Mouse (Mus musculus): ENCODE data around the gene Cmc4. TPM values are rescaled to one million over a fixed set of nuclear protein-coding genes. Genes with fewer than 3 reads are reported as not detected.
A peak's percentile ranks its signal among the peaks of the same experiment; 100 is the strongest.

Cmc4 gene
- 14.2 and 15.2 TPM in 2 replicates for polyA plus RNA-seq (2012; rRNA removed)

DNA sequence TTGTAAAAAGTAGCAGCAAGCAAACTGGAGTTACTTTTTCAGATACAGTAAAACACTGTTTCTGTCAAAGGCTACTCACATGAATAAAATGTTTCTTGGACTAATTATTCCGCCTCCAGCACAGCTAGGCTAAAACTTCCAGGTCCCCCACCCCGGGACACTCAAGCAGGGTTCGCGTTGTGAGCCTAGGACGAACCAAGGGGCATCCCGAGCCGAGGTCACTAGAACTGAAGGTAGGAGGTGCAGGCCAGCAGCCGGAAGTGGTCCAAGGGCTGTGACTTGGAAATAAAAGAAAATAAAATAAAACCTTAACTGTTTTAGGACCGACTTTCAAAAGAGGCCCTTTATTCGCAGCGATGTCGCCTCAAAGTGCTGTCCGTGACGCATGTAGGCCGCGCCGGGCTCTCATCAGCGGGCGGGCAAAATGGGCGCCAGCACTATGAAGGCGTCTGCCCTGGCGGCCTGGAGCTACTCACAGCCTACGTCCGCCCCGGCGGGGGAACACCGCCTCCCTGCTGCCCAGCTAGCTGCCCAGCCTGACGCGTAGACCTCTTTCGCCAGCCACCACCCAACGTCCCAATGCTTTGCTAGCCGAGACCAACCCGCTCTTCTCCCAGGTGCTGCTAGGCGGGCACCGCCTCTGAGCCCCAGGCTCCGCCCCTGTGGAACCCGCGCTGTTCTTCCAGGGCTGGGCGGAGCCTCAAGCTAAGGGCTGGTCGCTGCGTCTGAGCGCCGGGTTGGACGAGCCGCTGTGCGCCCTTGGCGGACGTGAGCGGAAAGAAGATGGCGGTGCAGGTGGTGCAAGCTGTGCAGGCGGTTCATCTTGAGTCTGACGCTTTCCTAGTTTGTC is at the start of gene Cmc4, which contains the start of the genes Mtcp1 and Brcc3:
TSS of gene Cmc4 (minus strand) at position 649 of the 850 bp plus-strand sequence.
TSS of gene Mtcp1 (minus strand) at position 653 of the 850 bp plus-strand sequence.
TSS of gene Brcc3 (plus strand) at position 693 of the 850 bp plus-strand sequence.
- Histone ChIP-seq H3K4me3 (ENCODE audit: insufficient read depth, low read length) (peak within 1 kb of the TSS; percentile 83), H3K27ac (ENCODE audit: insufficient read depth, low read length) (peak within 1 kb of the TSS; percentile 83), H3K4me1 (ENCODE audit: control insufficient read depth, insufficient read depth, low read length) (no peaks in the 10 kb centered on the region)
- TF ChIP-seq CTCF (IDR thresholded peaks at IDR 0.05; ENCODE audit: extremely low read depth, insufficient read depth, low read length) = no peak
- peak; percentile 74 for TF ChIP-seq POLR2A (IDR thresholded peaks at IDR 0.05; ENCODE audit: extremely low read depth, insufficient read depth, low read length)

GRCm38 (mm10) chrX:75454597-75454996 is 38.2 kb upstream of the Cmc4 start:
- Histone ChIP-seq H3K4me3 (ENCODE audit: insufficient read depth, low read length) (no peak overlapping the region), H3K4me1 (ENCODE audit: control insufficient read depth, insufficient read depth, low read length) (no peaks in the 10 kb centered on the region), H3K27ac (ENCODE audit: insufficient read depth, low read length) (no peak overlapping the region)
- TF ChIP-seq CTCF (IDR thresholded peaks at IDR 0.05; ENCODE audit: extremely low read depth, insufficient read depth, low read length) (no peak), POLR2A (IDR thresholded peaks at IDR 0.05; ENCODE audit: extremely low read depth, insufficient read depth, low read length) (no peak)

DNA sequence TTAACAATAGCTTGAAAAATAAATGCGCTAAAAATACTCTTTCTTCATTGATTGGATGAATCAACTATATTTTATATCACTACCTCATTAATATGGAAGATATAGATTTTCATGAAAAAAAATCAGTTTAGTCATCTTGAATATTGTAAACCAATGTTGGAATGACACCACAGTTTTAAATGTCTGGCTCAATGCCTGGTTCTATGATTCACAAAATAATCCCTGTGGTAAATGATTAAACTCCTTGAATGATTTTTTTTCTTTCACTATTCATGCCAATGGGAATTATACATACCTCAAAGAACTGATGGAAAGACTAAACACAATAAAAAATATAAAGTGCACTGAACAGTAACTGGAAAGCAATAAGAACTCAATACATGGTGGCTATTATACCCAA is 6.7 kb downstream of the Cmc4 start:
- Histone ChIP-seq H3K27ac (ENCODE audit: insufficient read depth, low read length) (no peak overlapping the region), H3K4me3 (ENCODE audit: insufficient read depth, low read length) (no peak overlapping the region), H3K4me1 (ENCODE audit: control insufficient read depth, insufficient read depth, low read length) (no peaks in the 10 kb centered on the region)
- TF ChIP-seq POLR2A (IDR thresholded peaks at IDR 0.05; ENCODE audit: extremely low read depth, insufficient read depth, low read length) (no peak), CTCF (IDR thresholded peaks at IDR 0.05; ENCODE audit: extremely low read depth, insufficient read depth, low read length) (no peak)

- TF ChIP-seq POLR2A (IDR thresholded peaks at IDR 0.05; ENCODE audit: extremely low read depth, insufficient read depth, low read length) (no peak), CTCF (IDR thresholded peaks at IDR 0.05; ENCODE audit: extremely low read depth, insufficient read depth, low read length) (no peak)
- Histone ChIP-seq H3K4me3 (ENCODE audit: insufficient read depth, low read length) (no peak overlapping the region), H3K4me1 (ENCODE audit: control insufficient read depth, insufficient read depth, low read length) (no peaks in the 10 kb centered on the region), H3K27ac (ENCODE audit: insufficient read depth, low read length) (no peak overlapping the region)
Measured at GRCm38 (mm10) chrX:75403350-75403749, 13.0 kb downstream of the Cmc4 start.

GRCm38 (mm10) chrX:75402668-75403067 is 13.7 kb downstream of the Cmc4 start:
- Histone ChIP-seq H3K4me1 (ENCODE audit: control insufficient read depth, insufficient read depth, low read length) (no peaks in the 10 kb centered on the region), H3K4me3 (ENCODE audit: insufficient read depth, low read length) (no peak overlapping the region), H3K27ac (ENCODE audit: insufficient read depth, low read length) (no peak overlapping the region)
- TF ChIP-seq CTCF (IDR thresholded peaks at IDR 0.05; ENCODE audit: extremely low read depth, insufficient read depth, low read length) (no peak), POLR2A (IDR thresholded peaks at IDR 0.05; ENCODE audit: extremely low read depth, insufficient read depth, low read length) (no peak)

DNA sequence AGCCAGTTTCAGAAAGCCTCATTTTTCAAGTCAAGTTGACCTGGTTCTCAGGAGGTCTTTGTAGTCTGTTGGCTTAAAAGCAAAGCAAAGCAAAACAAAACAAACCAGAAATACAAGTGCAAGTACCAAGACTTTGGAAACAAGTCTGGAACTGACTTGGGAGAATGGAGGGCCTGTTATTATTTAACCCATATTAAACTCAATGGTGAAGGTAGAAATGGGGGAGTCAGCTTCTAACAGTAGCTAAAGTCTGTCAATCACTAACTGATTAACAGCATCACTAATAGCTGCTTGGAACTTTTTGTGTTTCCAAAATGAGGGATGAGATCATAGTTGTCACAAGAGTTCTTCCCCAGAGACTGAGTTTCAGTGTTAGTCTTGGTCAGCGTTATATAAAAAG is 16.9 kb downstream of the Cmc4 start:
- H3K27ac ChIP-seq (ENCODE audit: insufficient read depth, low read length) = no peak overlapping the region
- H3K4me1 ChIP-seq (ENCODE audit: control insufficient read depth, insufficient read depth, low read length) = no peaks in the 10 kb centered on the region
- TF ChIP-seq CTCF (IDR thresholded peaks at IDR 0.05; ENCODE audit: extremely low read depth, insufficient read depth, low read length) (no peak), POLR2A (IDR thresholded peaks at IDR 0.05; ENCODE audit: extremely low read depth, insufficient read depth, low read length) (no peak)
- no peak overlapping the region for H3K4me3 ChIP-seq (ENCODE audit: insufficient read depth, low read length)

DNA sequence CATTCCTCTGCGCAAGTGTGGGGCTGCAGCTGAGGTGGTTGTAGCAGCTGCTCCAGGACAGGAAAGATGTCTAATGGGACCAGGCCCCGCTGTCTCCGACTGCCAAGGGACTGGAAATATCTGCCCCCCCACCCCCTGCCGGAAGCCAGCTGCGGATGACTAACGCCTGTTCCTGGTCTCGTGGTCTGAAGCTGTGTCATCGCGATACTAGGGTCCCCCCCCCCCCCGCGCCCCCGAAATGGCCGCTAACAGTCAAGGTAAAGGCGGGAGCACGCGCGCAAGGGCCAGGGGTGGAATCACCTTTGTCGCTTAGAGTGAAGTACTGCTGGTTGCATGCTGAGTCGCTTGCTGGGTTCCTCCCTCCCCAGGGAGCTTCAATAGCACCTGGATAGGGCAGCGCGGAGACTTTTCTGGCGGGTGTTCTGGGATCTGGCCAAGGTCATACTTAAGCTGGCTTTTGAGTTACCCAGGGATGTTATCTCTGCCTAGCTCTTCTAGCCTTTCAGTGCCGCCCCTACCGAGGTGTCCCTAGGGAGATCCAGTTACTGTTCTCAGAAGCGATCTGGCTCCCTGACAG is 34.1 kb downstream of the Cmc4 start, which contains the start of the genes Fundc2 and F8:
TSS of gene Fundc2 (plus strand) at position 205 of the 577 bp plus-strand sequence.
TSS of gene F8 (minus strand) at position 421 of the 577 bp plus-strand sequence.
- TF ChIP-seq CTCF (IDR thresholded peaks at IDR 0.05; ENCODE audit: extremely low read depth, insufficient read depth, low read length) (no peak), POLR2A (IDR thresholded peaks at IDR 0.05; ENCODE audit: extremely low read depth, insufficient read depth, low read length) (0 out of 2 replicates have a peak, but pooled peaks have one; percentile 34)
- peak within 1 kb of the TSS; percentile 72 for H3K4me3 ChIP-seq (ENCODE audit: insufficient read depth, low read length)
- H3K4me1 ChIP-seq (ENCODE audit: control insufficient read depth, insufficient read depth, low read length) = no peaks in the 10 kb centered on the region
- peak within 1 kb of the TSS; percentile 66 for H3K27ac ChIP-seq (ENCODE audit: insufficient read depth, low read length)

GRCm38 (mm10) chrX:75381699-75382098 is 34.7 kb downstream of the Cmc4 start:
- Histone ChIP-seq H3K27ac (ENCODE audit: insufficient read depth, low read length) (no peak overlapping the region), H3K4me3 (ENCODE audit: insufficient read depth, low read length) (peak overlapping the region; percentile 72), H3K4me1 (ENCODE audit: control insufficient read depth, insufficient read depth, low read length) (no peaks in the 10 kb centered on the region)
- no peak for TF ChIP-seq POLR2A (IDR thresholded peaks at IDR 0.05; ENCODE audit: extremely low read depth, insufficient read depth, low read length)
- no peak for TF ChIP-seq CTCF (IDR thresholded peaks at IDR 0.05; ENCODE audit: extremely low read depth, insufficient read depth, low read length)

DNA sequence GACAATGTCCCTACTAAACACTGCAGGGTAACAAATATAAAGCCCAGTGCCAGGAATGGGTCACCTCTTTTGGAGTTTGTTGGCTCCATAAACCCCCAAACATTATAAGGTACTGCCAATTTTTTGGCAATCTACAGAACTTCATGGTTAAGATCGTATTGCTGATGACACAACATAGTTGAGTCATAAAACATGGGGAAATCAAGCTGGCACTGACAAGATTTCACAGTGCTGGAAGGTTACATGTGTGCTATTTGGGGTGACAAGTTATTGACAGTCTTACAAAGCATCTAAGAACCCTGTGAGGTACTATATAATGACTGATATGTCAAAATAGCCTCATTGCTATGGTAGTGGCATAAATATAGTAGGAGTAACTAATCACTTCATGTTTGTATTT is 35.2 kb downstream of the Cmc4 start:
- H3K27ac ChIP-seq (ENCODE audit: insufficient read depth, low read length) = no peak overlapping the region
- H3K4me1 ChIP-seq (ENCODE audit: control insufficient read depth, insufficient read depth, low read length) = no peaks in the 10 kb centered on the region
- no peak for TF ChIP-seq POLR2A (IDR thresholded peaks at IDR 0.05; ENCODE audit: extremely low read depth, insufficient read depth, low read length)
- no peak for TF ChIP-seq CTCF (IDR thresholded peaks at IDR 0.05; ENCODE audit: extremely low read depth, insufficient read depth, low read length)

More for the DNA sequence above, 35.2 kb downstream of the Cmc4 start:
- no peak overlapping the region for H3K4me3 ChIP-seq (ENCODE audit: insufficient read depth, low read length)
